In genomic region chr16:17405271-17405696, GRCm38 (mm10) we compare ENCODE assay signal across 8 mouse cellular contexts. TPM values are rescaled to one million over a fixed set of nuclear protein-coding genes. Genes with fewer than 3 reads are reported as not detected.
DNase-seq lines count a peak whose midpoint lies in the region; ATAC-seq and TF ChIP-seq lines count a peak whose summit lies in the region.

No protein-coding gene starts in this region.

- TF ChIP-seq CTCF in CH12.LX (conservative IDR thresholded peaks at IDR 0.05 in 1 of 2, IDR thresholded peaks at IDR 0.05 in 1 of 2; ENCODE audit: low read depth in 2 of 2, low read length in 2 of 2) = no peak
- TF ChIP-seq CTCF in kidney, postnatal 0 days (IDR thresholded peaks at IDR 0.05; ENCODE audit: low read depth) = no peak

- no peak for TF ChIP-seq RAD21 in CH12.LX (IDR thresholded peaks at IDR 0.05; ENCODE audit: low read depth, low read length)

- WGBS in heart, embryonic 14.5 days = under 1% methylated on average over 22 of the region's 22 CpGs
- under 1% methylated on average over 22 of the region's 22 CpGs for WGBS in kidney, postnatal 0 days
- under 1% methylated on average over 22 of the region's 22 CpGs for WGBS in midbrain, embryonic 16.5 days

- H3K36me3 ChIP-seq in CH12.LX (replicated peaks in 1 of 2; ENCODE audit: control insufficient read depth in 1 of 2, insufficient read depth in 1 of 2, low read length in 1 of 2) = peaks cover 0 to 27% of the 10 kb centered on the region in 2 experiments
- H3K36me3 ChIP-seq in heart, embryonic 14.5 days (ENCODE audit: control insufficient read depth, insufficient read depth, low read length) = peaks cover 6% of the 10 kb centered on the region
- no peaks in the 10 kb centered on the region for H3K36me3 ChIP-seq in kidney, postnatal 0 days (ENCODE audit: insufficient read depth, low read length)
- no peaks in the 10 kb centered on the region for H3K36me3 ChIP-seq in midbrain, embryonic 16.5 days (ENCODE audit: control insufficient read depth, insufficient read depth, low read length)

- peaks cover 18 to 45% of the 10 kb centered on the region in 2 experiments for H3K4me1 ChIP-seq in CH12.LX (ENCODE audit: control insufficient read depth in 1 of 2, insufficient read depth in 2 of 2)
- H3K4me1 ChIP-seq in heart, embryonic 14.5 days (ENCODE audit: control insufficient read depth in 2 of 2, insufficient read depth in 2 of 2, low read length in 2 of 2) = peaks cover 8 to 19% of the 10 kb centered on the region in 2 experiments
- H3K4me1 ChIP-seq in kidney, postnatal 0 days (replicated peaks; ENCODE audit: insufficient read depth, low read length) = peaks cover 7% of the 10 kb centered on the region; the same call in 1 of the 2 replicates
- peaks cover 30% of the 10 kb centered on the region for H3K4me1 ChIP-seq in midbrain, embryonic 16.5 days (ENCODE audit: control insufficient read depth, insufficient read depth, low read length)

- dilution Hi-C loops in CH12.LX (cut with MboI; ENCODE audit: extremely low pct_ligation_motif_present, extremely low pct_unique_long_range_greater_than_20kb, low sequenced_read_pairs) = no loop called here

- no peak for TF ChIP-seq POLR2A in CH12.LX (IDR thresholded peaks at IDR 0.05; ENCODE audit: low read depth, low read length)

- in situ Hi-C loops in CH12.LX (cut with MboI; ENCODE audit: low pct_ligation_motif_present, low pct_unique_long_range_greater_than_20kb, low sequenced_read_pairs) = loop anchor here (5.0 kb wide), 1 partner anchor 127 kb away; the partner anchor contains the start of gene Thap7

- ATAC-seq in erythroid progenitor cell, adult 5-6 weeks (replicated peaks; ENCODE audit: low FRiP score, poor library complexity, severe bottlenecking) = peak; percentile 56
- peak; percentile 71 for ATAC-seq in heart, embryonic 14.5 days (ENCODE audit: insufficient number of reproducible peaks, insufficient read depth, low FRiP score, low read depth)
- ATAC-seq in kidney, postnatal 0 days (replicated peaks; ENCODE audit: low FRiP score, low read depth) = peak; percentile 78
- peak; percentile 88 for ATAC-seq in midbrain, embryonic 16.5 days

- H3K27me3 ChIP-seq in CH12.LX (replicated peaks) = no peaks in the 10 kb centered on the region
- H3K27me3 ChIP-seq in heart, embryonic 14.5 days (ENCODE audit: control insufficient read depth, insufficient read depth, low read length) = no peaks in the 10 kb centered on the region
- H3K27me3 ChIP-seq in kidney, postnatal 0 days (ENCODE audit: insufficient read depth, low read length) = no peaks in the 10 kb centered on the region
- H3K27me3 ChIP-seq in midbrain, embryonic 16.5 days (ENCODE audit: control insufficient read depth, insufficient read depth, low read depth, low read length) = no peaks in the 10 kb centered on the region

- DNase-seq in CH12.LX (ENCODE audit: extremely low read depth) = peak; percentile 56
- peak; percentile 75 for DNase-seq in adrenal gland, postnatal 10 days
- DNase-seq in kidney, postnatal 0 days (ENCODE audit: low spot score) = peak; percentile 66
- peak; percentile 76 for DNase-seq in liver
- peak; percentile 13 for DNase-seq in urinary bladder, postnatal 10 days (ENCODE audit: low spot score)

- peak overlapping the region; percentile 89 for H3K4me2 ChIP-seq in CH12.LX (ENCODE audit: insufficient read depth, low read depth, poor library complexity, severe bottlenecking)
- H3K4me2 ChIP-seq in heart, embryonic 14.5 days (ENCODE audit: low read length) = peak overlapping the region; percentile 75
- peak overlapping the region; percentile 78 for H3K4me2 ChIP-seq in kidney, postnatal 0 days (ENCODE audit: low read length)
- peak overlapping the region; percentile 66 for H3K4me2 ChIP-seq in midbrain, embryonic 16.5 days (ENCODE audit: low read length)

- peak overlapping the region; percentile 72 for H3K9ac ChIP-seq in CH12.LX (ENCODE audit: insufficient read depth, low read depth)
- H3K9ac ChIP-seq in heart, embryonic 14.5 days (ENCODE audit: low read length) = peak overlapping the region; percentile 80
- H3K9ac ChIP-seq in kidney, postnatal 0 days (ENCODE audit: low read depth, low read length) = peak overlapping the region; percentile 71
- peak overlapping the region; percentile 79 for H3K9ac ChIP-seq in midbrain, embryonic 16.5 days (ENCODE audit: low read depth, low read length)

- peak overlapping the region; percentile 30 for H3K27ac ChIP-seq in CH12.LX (ENCODE audit: insufficient read depth, low read depth)
- H3K27ac ChIP-seq in heart, embryonic 14.5 days (replicated peaks in 1 of 2; ENCODE audit: control insufficient read depth in 1 of 2, insufficient read depth in 1 of 2, low read depth in 2 of 2, low read length in 2 of 2) = peak overlapping the region; percentile 50 to 77
- H3K27ac ChIP-seq in kidney, postnatal 0 days = peak overlapping the region; percentile 55; the same call in 1 of the 2 replicates
- H3K27ac ChIP-seq in midbrain, embryonic 16.5 days (ENCODE audit: low read length) = peak overlapping the region; percentile 90

- peak overlapping the region; percentile 67 to 91 (median 70) for H3K4me3 ChIP-seq in CH12.LX (replicated peaks in 1 of 3; ENCODE audit: low read depth in 2 of 3, low read length in 2 of 3, poor library complexity in 1 of 3)
- peak overlapping the region; percentile 68 to 77 for H3K4me3 ChIP-seq in heart, embryonic 14.5 days (ENCODE audit: control insufficient read depth in 1 of 2, insufficient read depth in 1 of 2, low read depth in 1 of 2, low read length in 2 of 2)
- H3K4me3 ChIP-seq in kidney, postnatal 0 days (replicated peaks; ENCODE audit: low read depth, low read length) = peak overlapping the region; percentile 73
- peak overlapping the region; percentile 66 for H3K4me3 ChIP-seq in midbrain, embryonic 16.5 days (ENCODE audit: low read depth, low read length)

- no peaks in the 10 kb centered on the region for H3K9me3 ChIP-seq in CH12.LX (replicated peaks; ENCODE audit: low read length)
- no peaks in the 10 kb centered on the region for H3K9me3 ChIP-seq in heart, embryonic 14.5 days (ENCODE audit: control insufficient read depth, low read length)
- no peaks in the 10 kb centered on the region for H3K9me3 ChIP-seq in kidney, postnatal 0 days (replicated peaks; ENCODE audit: low read length)
- H3K9me3 ChIP-seq in midbrain, embryonic 16.5 days (replicated peaks; ENCODE audit: control insufficient read depth, low read length, poor library complexity, severe bottlenecking) = no peaks in the 10 kb centered on the region

- no peak for TF ChIP-seq EP300 in CH12.LX (IDR thresholded peaks at IDR 0.05; ENCODE audit: low read length)

- H3K79me2 ChIP-seq in CH12.LX (replicated peaks; ENCODE audit: control insufficient read depth, extremely low read depth, insufficient read depth, poor library complexity, severe bottlenecking) = peaks cover 38% of the 10 kb centered on the region

TF ChIP-seq in CH12.LX, 34 proteins besides CTCF, POLR2A, EP300 and RAD21 (continues in another document):
- TF ChIP-seq NRF1 (IDR thresholded peaks at IDR 0.05; ENCODE audit: low read depth, low read length) (no peak), MXI1 (IDR thresholded peaks at IDR 0.05; ENCODE audit: low read depth, low read length) (peak; percentile 81), ZC3H11A (IDR thresholded peaks at IDR 0.05; ENCODE audit: low read depth, low read length) (no peak), IRF4 (IDR thresholded peaks at IDR 0.05; ENCODE audit: low read depth, low read length) (no peak), MYC (IDR thresholded peaks at IDR 0.05; ENCODE audit: low read depth, low read length) (0 out of 2 replicates have a peak, but pooled peaks have one; percentile 58), MAZ (IDR thresholded peaks at IDR 0.05; ENCODE audit: low read depth, low read length) (no peak), CHD2 (IDR thresholded peaks at IDR 0.05; ENCODE audit: low read length) (no peak), TCF12 (IDR thresholded peaks at IDR 0.05; ENCODE audit: low read depth, low read length) (no peak), E2F4 (IDR thresholded peaks at IDR 0.05; ENCODE audit: insufficient replicate concordance, low read depth, low read length) (no peak), JUND (conservative IDR thresholded peaks at IDR 0.05; ENCODE audit: low read depth, low read length) (no peak)

RNA-seq across cellular contexts. Expression of gene Snap29, which starts 0.5 kb away (rescaled TPM):
- total RNA-seq in CH12.LX (2012; rRNA removed) (21.6 and 23.7 TPM in 2 replicates), CH12.LX (2014; rRNA removed) (37.4 and 38.2 TPM in 2 replicates)
- 47.0 and 47.2 TPM in 2 replicates for polyA plus RNA-seq in CH12.LX (2012; ENCODE audit: insufficient read length, low read depth)
- 10 to 100 TPM; 19.8 to 19.9 TPM for total RNA-seq in adrenal gland, postnatal 10 days (2021)
- total RNA-seq in erythroid progenitor cell, adult 5-6 weeks (2015; ENCODE audit: low replicate concordance) = 22.6 and 25.9 TPM in 2 replicates
- total RNA-seq in erythroid progenitor cell, adult 5-6 weeks (2017; ENCODE audit: low replicate concordance) = 19.0 and 20.7 TPM in 2 replicates
- polyA plus RNA-seq in heart, embryonic 14.5 days (2014; fragmentation: Nextera tagmentation; extraction: Ambion mirVana) = 5.0 and 5.6 TPM in 2 replicates
- 11.9 and 12.8 TPM in 2 replicates for polyA plus RNA-seq in kidney, postnatal 0 days (2015; fragmentation: Nextera tagmentation; extraction: Ambion mirVana)
- polyA plus RNA-seq in midbrain, embryonic 16.5 days (2015; fragmentation: Nextera tagmentation; extraction: Ambion mirVana) = 26.0 and 30.9 TPM in 2 replicates

RNA-seq across cellular contexts. Expression of gene Pi4ka, which starts 0.8 kb away (rescaled TPM):
- total RNA-seq in CH12.LX (2012; rRNA removed) (79.4 and 88.4 TPM in 2 replicates), CH12.LX (2014; rRNA removed) (33.2 and 40.5 TPM in 2 replicates)
- 97.2 and 149 TPM in 2 replicates for polyA plus RNA-seq in CH12.LX (2012; ENCODE audit: insufficient read length, low read depth)
- 10 to 100 TPM; 61.7 to 73.1 TPM for total RNA-seq in adrenal gland, postnatal 10 days (2021)
- 15.9 and 72.1 TPM in 2 replicates for total RNA-seq in erythroid progenitor cell, adult 5-6 weeks (2015; ENCODE audit: low replicate concordance)
- 17.1 and 35.3 TPM in 2 replicates for total RNA-seq in erythroid progenitor cell, adult 5-6 weeks (2017; ENCODE audit: low replicate concordance)
- polyA plus RNA-seq in heart, embryonic 14.5 days (2014; fragmentation: Nextera tagmentation; extraction: Ambion mirVana) = 36.3 and 40.5 TPM in 2 replicates
- polyA plus RNA-seq in kidney, postnatal 0 days (2015; fragmentation: Nextera tagmentation; extraction: Ambion mirVana) = 27.3 and 28.5 TPM in 2 replicates
- polyA plus RNA-seq in midbrain, embryonic 16.5 days (2015; fragmentation: Nextera tagmentation; extraction: Ambion mirVana) = 73.7 and 74.8 TPM in 2 replicates

RNA-seq across cellular contexts. Expression of gene Crkl, which starts 46.5 kb away (rescaled TPM):
- 21.6 and 23.5 TPM in 2 replicates for total RNA-seq in CH12.LX (2012; rRNA removed)
- total RNA-seq in CH12.LX (2014; rRNA removed) = 14.5 and 16.9 TPM in 2 replicates
- 27.3 and 35.6 TPM in 2 replicates for polyA plus RNA-seq in CH12.LX (2012; ENCODE audit: insufficient read length, low read depth)
- 10 to 100 TPM; 28.5 to 31.7 TPM for total RNA-seq in adrenal gland, postnatal 10 days (2021)
- 21.3 and 25.2 TPM in 2 replicates for total RNA-seq in erythroid progenitor cell, adult 5-6 weeks (2015; ENCODE audit: low replicate concordance)
- 20.0 and 24.4 TPM in 2 replicates for total RNA-seq in erythroid progenitor cell, adult 5-6 weeks (2017; ENCODE audit: low replicate concordance)
- 31.9 and 40.7 TPM in 2 replicates for polyA plus RNA-seq in heart, embryonic 14.5 days (2014; fragmentation: Nextera tagmentation; extraction: Ambion mirVana)
- 50.7 and 51.3 TPM in 2 replicates for polyA plus RNA-seq in kidney, postnatal 0 days (2015; fragmentation: Nextera tagmentation; extraction: Ambion mirVana)
- 72.4 and 88.8 TPM in 2 replicates for polyA plus RNA-seq in midbrain, embryonic 16.5 days (2015; fragmentation: Nextera tagmentation; extraction: Ambion mirVana)

Comparison
In these comparisons a context has a peak if more than half of its experiments do, and no peak if none do; other contexts are left out.
1. Peak in every context shown above with its lines: DNase-seq, ATAC-seq, H3K4me3 ChIP-seq and H3K27ac ChIP-seq.
2. DNase-seq: peak in every context shown above with its lines; median percentile 76 in liver; 75 in adrenal gland, postnatal 10 days; 66 in kidney, postnatal 0 days; 56 in CH12.LX; 13 in urinary bladder, postnatal 10 days.
3. H3K27ac ChIP-seq: peak in every context shown above with its lines; median percentile 90 in midbrain, embryonic 16.5 days; 64 in heart, embryonic 14.5 days; 55 in kidney, postnatal 0 days; 30 in CH12.LX.